Mouse (Mus musculus): ENCODE results near the gene Elovl6.

Gene Elovl6

GRCm38 (mm10) chr3:129593001-129593400 is 60.8 kb downstream of the Elovl6 start:
- no peak for ATAC-seq (ENCODE audit: insufficient number of reproducible peaks, low FRiP score, low TSS enrichment)

GRCm38 (mm10) chr3:129593735-129594134 is 61.6 kb downstream of the Elovl6 start:
- ATAC-seq (ENCODE audit: insufficient number of reproducible peaks, low FRiP score, low TSS enrichment), result no peak

- no peak for ATAC-seq (ENCODE audit: insufficient number of reproducible peaks, low FRiP score, low TSS enrichment)
Measured at GRCm38 (mm10) chr3:129596098-129596497, 63.9 kb downstream of the Elovl6 start.

GRCm38 (mm10) chr3:129602289-129602688 is 70.1 kb downstream of the Elovl6 start:
- no peak for ATAC-seq (ENCODE audit: insufficient number of reproducible peaks, low FRiP score, low TSS enrichment)

DNA sequence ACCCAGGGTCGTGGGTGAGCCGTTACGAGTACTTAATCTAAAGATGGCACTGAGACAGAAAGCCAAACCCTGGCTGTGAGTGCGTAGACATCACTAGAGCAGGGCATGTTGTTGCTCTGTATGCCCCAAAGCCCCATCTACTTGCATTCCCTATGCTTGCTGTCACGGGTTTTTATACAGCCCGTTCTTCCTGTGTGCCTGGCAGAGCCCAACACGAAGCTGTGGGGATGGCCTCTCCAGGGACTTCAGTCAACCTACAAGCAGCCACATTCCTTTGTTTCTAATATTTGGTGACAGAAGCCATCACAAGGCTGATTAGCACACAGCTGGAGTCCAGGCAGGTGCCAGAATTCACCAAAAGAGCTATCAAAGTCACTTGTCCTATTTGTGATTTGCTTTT is 73.3 kb downstream of the Elovl6 start:
- no peak for ATAC-seq (ENCODE audit: insufficient number of reproducible peaks, low FRiP score, low TSS enrichment)

DNA sequence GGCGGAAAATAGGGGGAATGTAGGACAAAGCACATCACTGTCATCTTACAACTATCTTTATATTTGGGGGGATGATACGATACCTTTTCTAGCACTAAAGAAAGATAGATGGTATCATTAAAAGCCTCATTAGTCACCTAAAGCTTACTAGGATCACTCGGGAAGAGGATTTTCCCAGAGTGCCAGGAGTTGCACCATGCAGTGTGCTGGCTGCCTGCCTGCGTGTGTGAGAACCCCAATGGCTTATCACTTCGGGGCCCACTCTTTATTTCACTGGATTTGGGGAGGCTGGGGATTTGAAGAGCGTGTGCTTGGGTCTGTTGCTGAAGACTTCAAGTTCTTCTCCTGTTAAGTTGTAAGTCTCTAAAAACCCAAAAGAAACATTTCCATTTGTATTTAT is 73.8 kb downstream of the Elovl6 start:
- ATAC-seq (ENCODE audit: insufficient number of reproducible peaks, low FRiP score, low TSS enrichment), result no peak

DNA sequence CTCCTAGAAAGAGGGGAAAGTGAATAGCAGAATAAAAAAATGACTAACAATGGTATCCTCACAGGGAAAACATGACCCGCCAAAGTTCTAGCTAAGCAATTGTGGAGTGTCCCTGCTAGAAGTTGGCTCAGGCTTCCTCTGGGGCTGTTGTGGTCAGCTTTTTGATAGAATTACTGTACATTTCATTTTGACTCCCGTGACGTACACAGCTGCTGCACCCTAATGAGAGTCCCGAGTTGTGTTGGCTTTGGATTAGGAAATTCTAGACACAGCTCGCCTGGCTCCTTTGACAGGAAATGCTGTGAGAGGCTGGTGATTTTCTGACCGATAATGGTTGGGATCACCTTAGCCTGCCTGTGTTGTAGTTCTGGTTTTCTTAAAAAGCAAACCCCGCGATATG is 79.5 kb downstream of the Elovl6 start:
- ATAC-seq (ENCODE audit: insufficient number of reproducible peaks, low FRiP score, low TSS enrichment), result no peak

- 0 out of 2 replicates have a peak, but pooled peaks have one; percentile 34 for ATAC-seq (ENCODE audit: insufficient number of reproducible peaks, low FRiP score, low TSS enrichment)
Measured at GRCm38 (mm10) chr3:129612311-129613097, 80.3 kb downstream of the Elovl6 start.

DNA sequence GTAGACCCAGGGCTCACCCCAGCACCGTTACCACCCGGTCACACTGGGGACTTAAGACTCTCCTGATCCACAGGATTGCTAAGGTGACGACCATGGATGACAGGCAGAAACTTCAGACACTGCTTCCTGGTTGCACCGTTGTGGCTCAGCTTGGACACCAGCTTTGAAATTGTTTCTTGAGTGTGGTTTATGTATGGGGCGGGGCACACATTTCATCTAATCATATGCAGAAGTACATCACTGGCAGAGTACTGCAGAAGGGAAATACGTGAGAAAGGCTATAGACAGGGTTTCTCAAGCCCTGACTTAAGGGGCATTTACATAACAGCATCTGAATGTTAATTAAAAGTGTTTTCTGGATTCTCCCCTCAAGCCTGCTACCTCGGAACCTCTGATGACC is 81.6 kb downstream of the Elovl6 start:
- ATAC-seq (ENCODE audit: insufficient number of reproducible peaks, low FRiP score, low TSS enrichment), result no peak

- peak; percentile 32; the same call in 1 of the 2 replicates for ATAC-seq (ENCODE audit: insufficient number of reproducible peaks, low FRiP score, low TSS enrichment)
Measured at GRCm38 (mm10) chr3:129614216-129614615, 82.1 kb downstream of the Elovl6 start.

DNA sequence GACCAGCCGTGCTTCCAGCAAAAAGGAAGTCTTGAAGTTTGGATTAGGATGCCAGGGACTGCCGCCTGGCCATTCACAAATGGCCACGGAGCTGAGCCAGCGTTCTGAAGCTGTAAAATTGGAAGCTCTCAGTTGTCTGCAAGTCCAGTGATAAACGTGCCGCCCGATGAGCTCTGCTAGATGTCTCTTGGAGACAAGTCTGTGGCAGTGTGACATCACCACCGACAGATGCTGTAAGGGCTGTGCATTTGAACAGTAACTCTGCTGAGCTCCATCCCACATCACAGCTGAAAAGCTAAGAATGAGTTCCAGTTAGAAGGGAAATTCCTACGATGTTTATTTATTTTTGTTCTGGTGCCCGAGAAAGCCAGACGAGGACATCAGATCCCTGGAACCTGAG is 85.3 kb downstream of the Elovl6 start:
- ATAC-seq (ENCODE audit: insufficient number of reproducible peaks, low FRiP score, low TSS enrichment), result no peak

GRCm38 (mm10) chr3:129619194-129619775 is 87.1 kb downstream of the Elovl6 start:
- ATAC-seq (ENCODE audit: insufficient number of reproducible peaks, low FRiP score, low TSS enrichment), result no peak

DNA sequence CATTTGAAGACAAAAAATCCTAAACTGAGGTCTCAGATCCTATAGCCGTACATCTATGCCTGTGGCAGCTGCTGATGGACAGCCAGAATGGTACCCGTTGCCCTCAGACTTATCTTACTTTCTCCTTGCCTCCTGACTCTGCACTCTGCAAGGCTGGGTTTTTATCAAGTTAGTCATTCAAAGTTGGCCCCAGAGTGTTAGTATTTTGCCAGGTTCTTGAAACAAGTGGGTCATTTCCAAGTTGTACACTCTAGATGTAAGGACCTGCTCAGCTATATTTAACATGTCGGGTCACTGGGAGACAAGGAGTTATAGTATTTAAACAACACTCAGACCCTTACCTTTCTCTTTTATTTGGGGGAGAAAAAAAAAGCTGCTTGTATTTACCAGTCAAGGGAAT is 88.6 kb downstream of the Elovl6 start:
- ATAC-seq (ENCODE audit: insufficient number of reproducible peaks, low FRiP score, low TSS enrichment), result no peak

- ATAC-seq (ENCODE audit: insufficient number of reproducible peaks, low FRiP score, low TSS enrichment), result no peak
Measured at GRCm38 (mm10) chr3:129621255-129621654, 89.1 kb downstream of the Elovl6 start.

- ATAC-seq (ENCODE audit: insufficient number of reproducible peaks, low FRiP score, low TSS enrichment), result no peak
Measured at GRCm38 (mm10) chr3:129622120-129622519, 90.0 kb downstream of the Elovl6 start.

GRCm38 (mm10) chr3:129622705-129623104 is 90.5 kb downstream of the Elovl6 start:
- ATAC-seq (ENCODE audit: insufficient number of reproducible peaks, low FRiP score, low TSS enrichment), result no peak

GRCm38 (mm10) chr3:129624193-129624805 is 92.1 kb downstream of the Elovl6 start:
- no peak for ATAC-seq (ENCODE audit: insufficient number of reproducible peaks, low FRiP score, low TSS enrichment)

DNA sequence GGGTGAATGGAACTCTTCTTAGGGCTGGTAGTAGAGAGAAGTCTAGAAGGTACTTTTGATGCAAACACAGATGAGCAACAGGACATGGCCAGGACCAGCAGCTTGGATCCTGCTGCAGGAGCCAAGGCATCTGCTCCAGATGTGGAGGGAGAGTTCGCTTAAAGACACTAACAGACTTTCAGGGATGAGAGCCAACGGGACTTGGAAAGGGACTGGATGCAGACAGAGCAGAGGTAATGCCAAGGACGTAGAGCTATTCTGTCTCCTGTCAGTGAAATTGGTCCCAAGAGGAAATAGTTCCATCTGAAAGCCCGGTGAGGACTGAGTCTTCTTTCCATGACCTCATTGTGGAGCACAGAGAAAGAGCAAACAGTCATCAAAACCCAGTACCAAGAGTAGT is 95.1 kb downstream of the Elovl6 start:
- ATAC-seq (ENCODE audit: insufficient number of reproducible peaks, low FRiP score, low TSS enrichment), result no peak

DNA sequence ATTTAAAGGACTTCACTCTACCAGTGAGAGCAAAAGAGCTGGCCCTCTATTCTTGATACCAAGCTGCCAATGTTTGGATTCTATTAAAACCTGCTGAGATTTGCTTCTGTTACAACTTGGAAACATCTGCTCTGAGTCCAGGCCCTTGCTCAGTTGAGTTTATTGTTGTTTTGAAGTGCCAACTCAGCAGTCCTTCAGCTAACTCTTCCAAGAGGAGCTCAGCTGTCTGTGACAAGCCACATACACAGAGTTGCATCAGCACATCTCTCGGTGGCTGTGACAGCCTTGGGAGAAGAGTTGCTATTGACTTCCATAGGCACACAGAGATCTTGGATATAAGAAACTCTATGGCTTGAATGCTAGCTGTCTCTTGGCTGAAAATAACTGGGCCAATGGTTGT is 98.9 kb downstream of the Elovl6 start:
- no peak for ATAC-seq (ENCODE audit: insufficient number of reproducible peaks, low FRiP score, low TSS enrichment)

- ATAC-seq (ENCODE audit: insufficient number of reproducible peaks, low FRiP score, low TSS enrichment), result no peak
Measured at GRCm38 (mm10) chr3:129631857-129632256, 99.7 kb downstream of the Elovl6 start.

DNA sequence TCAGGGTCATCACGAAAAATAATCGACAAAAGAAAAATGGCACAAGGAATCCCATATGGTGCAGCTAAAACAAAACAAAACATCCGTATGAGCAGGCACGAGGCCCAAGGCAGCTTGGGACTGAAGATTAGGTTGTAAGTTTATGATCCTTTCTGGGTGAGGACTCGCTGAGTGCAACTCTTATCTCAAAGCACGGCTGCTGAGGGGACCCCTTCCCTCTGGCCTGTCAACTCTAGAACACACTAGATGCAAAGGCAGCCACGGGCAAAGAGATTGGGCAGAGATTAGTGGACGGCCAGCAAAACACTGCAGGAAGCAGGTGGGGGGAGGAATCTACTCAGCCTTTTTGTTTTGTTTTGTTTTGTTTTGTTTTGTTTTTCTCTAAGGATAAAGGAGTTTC is 101.4 kb downstream of the Elovl6 start:
- no peak for ATAC-seq (ENCODE audit: insufficient number of reproducible peaks, low FRiP score, low TSS enrichment)

Data from cerebellum, adult (tissue).